Mouse (Mus musculus) ES-Bruce4 (cell line): ENCODE data around the gene Gm43064. TPM values are rescaled to one million over a fixed set of nuclear protein-coding genes. Genes with fewer than 3 reads are reported as not detected.

ENCODE experiments used
- H3K27ac ChIP-seq: 2 replicates; pipeline ENCODE4 v1.5.1; 2012; ENCODE audit warnings: low read length, inconsistent platforms; ENCODE audit not compliant: insufficient read depth
- H3K27me3 ChIP-seq: 2 replicates; pipeline ENCODE4 v1.6.1; 2012; ENCODE audit warnings: mild to moderate bottlenecking, low read length, inconsistent platforms; ENCODE audit not compliant: control insufficient read depth, poor library complexity, insufficient read depth, severe bottlenecking
- H3K36me3 ChIP-seq: 2 replicates; pipeline ENCODE4 v1.6.1; 2012; ENCODE audit warnings: inconsistent platforms, mild to moderate bottlenecking, low read length, moderate library complexity; ENCODE audit not compliant: control insufficient read depth, poor library complexity, insufficient read depth, severe bottlenecking
- H3K4me1 ChIP-seq: one replicate; pipeline ENCODE4 v1.8.1; 2011; ENCODE audit warnings: low read length; ENCODE audit not compliant: control insufficient read depth, insufficient read depth
- H3K4me3 ChIP-seq: 2 replicates; pipeline ENCODE4 v1.5.1; 2011; ENCODE audit warnings: low read depth, mild to moderate bottlenecking, low read length
- H3K9ac ChIP-seq: 2 replicates; pipeline ENCODE4 v1.6.1; 2012; ENCODE audit warnings: low read depth, mild to moderate bottlenecking, inconsistent platforms; ENCODE audit not compliant: poor library complexity, severe bottlenecking
- H3K9me3 ChIP-seq: replicated peaks from 2 replicates; pipeline ENCODE4 v1.6.1; 2012; ENCODE audit warnings: mild to moderate bottlenecking, low read length, inconsistent platforms; ENCODE audit not compliant: control insufficient read depth, poor library complexity, insufficient read depth, severe bottlenecking
- CTCF ChIP-seq: IDR thresholded peaks from one replicate; pipeline ENCODE4 v1.8.1; 2011; ENCODE audit warnings: low read depth, low read length
- EP300 ChIP-seq: IDR thresholded peaks from 2 replicates; pipeline ENCODE4 v1.6.1; 2011; ENCODE audit warnings: low read depth, low read length; ENCODE audit not compliant: insufficient read depth
- POLR2A ChIP-seq: IDR thresholded peaks from one replicate; pipeline ENCODE4 v1.8.1; 2011; ENCODE audit warnings: low read length; ENCODE audit not compliant: insufficient read depth
- polyA plus RNA-seq: library from polyadenylated mRNA; stranded (reverse); fragments of >200 nt; gene quantifications from 2 replicates; pipeline ENCODE4 v1.2.4, GENCODE M21; 2011; ENCODE audit warnings: low read depth; ENCODE audit not compliant: missing spikeins, insufficient read depth, insufficient read length

The Gm43064 gene
- polyA plus RNA-seq, 1 experiment: not detected

DNA sequence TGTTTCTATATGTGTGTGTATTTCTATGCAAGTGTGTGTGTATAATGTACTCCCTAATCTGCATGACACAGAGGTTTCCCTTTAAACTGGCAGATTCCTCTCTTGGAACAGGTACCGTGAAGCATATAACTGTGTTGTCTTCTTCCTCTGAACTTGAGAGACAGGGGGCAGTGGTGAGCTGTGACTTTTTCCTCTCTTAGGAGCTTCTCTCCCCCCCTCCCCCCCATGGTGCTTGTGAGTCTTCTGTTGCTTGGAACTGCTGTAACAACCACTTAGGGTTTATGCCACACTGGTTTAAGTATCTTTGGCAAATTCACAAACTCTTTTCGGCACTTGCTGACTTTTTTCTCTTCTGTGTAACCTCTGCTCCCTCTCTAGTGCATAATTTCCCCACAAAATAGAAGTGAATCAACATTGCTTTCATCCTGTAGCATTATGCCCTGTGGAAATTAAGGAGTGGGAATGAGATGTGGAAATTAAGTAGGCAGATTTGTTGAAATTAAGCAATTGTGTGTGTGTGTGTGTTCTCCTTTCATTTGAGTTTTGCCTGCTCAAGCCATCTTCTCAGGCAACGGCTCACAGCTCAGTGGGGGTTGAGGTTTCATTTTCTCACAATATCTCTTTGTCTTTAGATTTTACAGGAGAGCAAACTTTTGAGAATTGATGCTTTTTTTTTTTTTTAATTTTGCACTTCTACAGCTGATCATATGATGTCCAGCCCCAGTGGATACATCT is 43.4 kb downstream of the Gm43064 start:
- Histone ChIP-seq H3K9me3 (no peaks in the 10 kb centered on the region), H3K4me1 (no peaks in the 10 kb centered on the region), H3K36me3 (no peaks in the 10 kb centered on the region), H3K27ac (no peak overlapping the region), H3K9ac (no peak overlapping the region), H3K4me3 (no peak overlapping the region), H3K27me3 (peaks cover 1% of the 10 kb centered on the region; the same call in 1 of the 2 replicates)
- no peak for TF ChIP-seq CTCF
- no peak for TF ChIP-seq EP300
- TF ChIP-seq POLR2A: no peak

- TF ChIP-seq EP300: no peak
- TF ChIP-seq POLR2A: no peak
- TF ChIP-seq CTCF: no peak
- Histone ChIP-seq H3K4me3 (no peak overlapping the region), H3K9me3 (no peaks in the 10 kb centered on the region), H3K36me3 (no peaks in the 10 kb centered on the region), H3K27ac (no peak overlapping the region), H3K4me1 (no peaks in the 10 kb centered on the region), H3K9ac (no peak overlapping the region), H3K27me3 (no peaks in the 10 kb centered on the region)
Measured at GRCm38 (mm10) chr3:103853804-103854203, 44.4 kb downstream of the Gm43064 start.

DNA sequence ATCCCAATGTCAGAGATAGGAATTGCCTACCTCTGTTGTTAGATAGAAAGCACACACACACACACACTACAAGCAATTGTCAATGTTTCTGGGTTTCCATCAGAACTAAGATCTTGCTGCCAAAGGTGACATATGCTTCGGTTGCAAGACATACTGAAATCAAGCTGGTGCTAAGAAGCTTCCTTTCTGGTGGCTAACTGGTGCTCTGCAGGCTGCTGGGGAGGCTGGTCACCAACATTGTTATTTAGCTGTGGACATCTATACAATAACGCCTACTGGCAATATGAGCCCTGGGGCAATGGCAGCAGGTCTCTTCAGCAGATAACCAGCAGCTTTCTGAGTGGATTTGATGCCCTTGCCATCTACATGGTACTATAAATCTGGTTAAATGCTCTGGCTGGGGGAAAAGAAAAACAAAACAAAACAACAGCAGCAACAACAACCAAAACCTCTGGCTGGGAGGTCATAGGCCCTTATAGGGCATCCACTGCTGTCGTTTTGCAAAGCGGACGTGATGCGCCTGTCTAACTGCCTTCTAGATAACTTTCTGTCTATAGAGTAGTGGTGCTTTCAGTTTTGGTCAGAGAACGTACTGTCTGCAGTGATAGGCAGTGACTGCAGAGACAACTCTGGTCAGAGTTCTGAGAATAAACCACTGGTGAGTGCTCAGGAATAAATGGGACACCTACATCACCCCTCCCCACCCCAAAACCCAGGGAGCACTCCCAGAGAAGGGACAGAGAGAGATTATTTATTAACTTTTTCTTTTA is 47.8 kb downstream of the Gm43064 start:
- H3K27me3 ChIP-seq: no peaks in the 10 kb centered on the region
- H3K36me3 ChIP-seq: no peaks in the 10 kb centered on the region
- H3K4me1 ChIP-seq: no peaks in the 10 kb centered on the region
- no peaks in the 10 kb centered on the region for H3K9me3 ChIP-seq
- no peak overlapping the region for H3K27ac ChIP-seq
- H3K9ac ChIP-seq: no peak overlapping the region
- H3K4me3 ChIP-seq: no peak overlapping the region
- TF ChIP-seq CTCF (no peak), EP300 (no peak), POLR2A (no peak)

GRCm38 (mm10) chr3:103857977-103858563 is 48.7 kb downstream of the Gm43064 start:
- Histone ChIP-seq H3K9me3 (no peaks in the 10 kb centered on the region), H3K4me1 (no peaks in the 10 kb centered on the region), H3K27ac (no peak overlapping the region), H3K36me3 (no peaks in the 10 kb centered on the region), H3K9ac (no peak overlapping the region), H3K27me3 (no peaks in the 10 kb centered on the region), H3K4me3 (no peak overlapping the region)
- TF ChIP-seq CTCF: no peak
- TF ChIP-seq EP300: no peak
- no peak for TF ChIP-seq POLR2A

GRCm38 (mm10) chr3:103858881-103859801 is 49.8 kb downstream of the Gm43064 start, which contains the start of gene Ptpn22:
Gene Ptpn22 (plus strand): TSS chr3:103859795.
- Histone ChIP-seq H3K4me1 (no peaks in the 10 kb centered on the region), H3K4me3 (no peak within 1 kb of the TSS), H3K27me3 (no peaks in the 10 kb centered on the region), H3K27ac (no peak within 1 kb of the TSS), H3K9ac (no peak within 1 kb of the TSS), H3K36me3 (no peaks in the 10 kb centered on the region), H3K9me3 (no peaks in the 10 kb centered on the region)
- TF ChIP-seq POLR2A (no peak), EP300 (no peak), CTCF (no peak)
